Mouse (Mus musculus): ENCODE results near the gene Arr3. TPM values are rescaled to one million over a fixed set of nuclear protein-coding genes. Genes with fewer than 3 reads are reported as not detected.

Gene Arr3
- polyA plus RNA-seq (2015; fragmentation: Nextera tagmentation; extraction: Ambion mirVana): not detected in 2 replicates

GRCm38 (mm10) chrX:100605314-100605713 lies at the start of gene Arr3:
Arr3 (plus strand) TSS chrX:100605497.

GRCm38 (mm10) chrX:100571951-100572350 lies 33.3 kb upstream of the Arr3 start, which contains the start of gene Awat1:
Awat1 (plus strand) TSS chrX:100572251.

GRCm38 (mm10) chrX:100594791-100595190 lies 10.5 kb upstream of the Arr3 start, which contains the start of gene P2ry4:
P2ry4 (minus strand) TSS chrX:100594869.

GRCm38 (mm10) chrX:100625546-100625801 lies 20.2 kb downstream of the Arr3 start, which contains the start of gene Kif4:
Kif4 (plus strand) TSS chrX:100625737.

GRCm38 (mm10) chrX:100625802-100626793 lies 20.8 kb downstream of the Arr3 start, which contains the start of gene Pdzd11:
Pdzd11 (minus strand) TSS chrX:100626568.

Other genes with a start within 250 kb of the Arr3 start
- not detected in 2 replicates for gene Otud6a, start 176.5 kb upstream of the Arr3 start, polyA plus RNA-seq (2015; fragmentation: Nextera tagmentation; extraction: Ambion mirVana)
- gene Awat2, start 162.8 kb upstream of the Arr3 start, polyA plus RNA-seq (2015; fragmentation: Nextera tagmentation; extraction: Ambion mirVana): 0.23 and 0.31 TPM in 2 replicates
- gene Igbp1, start 111.2 kb upstream of the Arr3 start, polyA plus RNA-seq (2015; fragmentation: Nextera tagmentation; extraction: Ambion mirVana): 28.3 and 29.2 TPM in 2 replicates
- not detected in 2 replicates for gene Dgat2l6, start 80.7 kb upstream of the Arr3 start, polyA plus RNA-seq (2015; fragmentation: Nextera tagmentation; extraction: Ambion mirVana)
- gene Awat1, start 33.2 kb upstream of the Arr3 start, polyA plus RNA-seq (2015; fragmentation: Nextera tagmentation; extraction: Ambion mirVana): not detected in 2 replicates
- gene P2ry4, start 10.6 kb upstream of the Arr3 start, polyA plus RNA-seq (2015; fragmentation: Nextera tagmentation; extraction: Ambion mirVana): not detected in 2 replicates
- 3.3 and 5.1 TPM in 2 replicates for gene Kif4, start 20.2 kb downstream of the Arr3 start, polyA plus RNA-seq (2015; fragmentation: Nextera tagmentation; extraction: Ambion mirVana)
- 74.8 and 78.9 TPM in 2 replicates for gene Pdzd11, start 21.1 kb downstream of the Arr3 start, polyA plus RNA-seq (2015; fragmentation: Nextera tagmentation; extraction: Ambion mirVana)
- 0.83 and 1.3 TPM in 2 replicates for gene Gdpd2, start 124.4 kb downstream of the Arr3 start, polyA plus RNA-seq (2015; fragmentation: Nextera tagmentation; extraction: Ambion mirVana)
- gene Dlg3, start 162.2 kb downstream of the Arr3 start, polyA plus RNA-seq (2015; fragmentation: Nextera tagmentation; extraction: Ambion mirVana): 1.9 and 3.3 TPM in 2 replicates

Data from urinary bladder, postnatal 0 days (tissue).